Mouse (Mus musculus): Measurements from ENCODE around the gene Kcnq5.

GRCm38 (mm10) chr1:21690458-21690857 is 271.3 kb downstream of the Kcnq5 start:
- TF ChIP-seq CTCF (IDR thresholded peaks at IDR 0.05; ENCODE audit: low read depth) (no peak), EP300 (IDR thresholded peaks at IDR 0.05; ENCODE audit: low read depth) (no peak)
